Mouse (Mus musculus) megakaryocyte, embryonic 14.5 days (primary cell): ENCODE results near the gene Diablo. TPM values are rescaled to one million over a fixed set of nuclear protein-coding genes. Genes with fewer than 3 reads are reported as not detected.

Experiments used
- H3K27me3 ChIP-seq: replicated peaks from 2 replicates; pipeline ENCODE3; 2012; ENCODE audit warnings: inconsistent platforms
- H3K36me3 ChIP-seq: replicated peaks from 2 replicates; pipeline ENCODE3; 2012; ENCODE audit warnings: low read length, inconsistent platforms, mixed read lengths
- H3K4me1 ChIP-seq: 2 replicates; pipeline ENCODE4 v1.6.1; 2012; ENCODE audit warnings: inconsistent platforms
- H3K4me3 ChIP-seq: replicated peaks from 2 replicates; pipeline ENCODE3; 2012; ENCODE audit warnings: moderate library complexity, mild to moderate bottlenecking, inconsistent platforms
- H3K9me3 ChIP-seq: 2 replicates; pipeline ENCODE4 v1.6.1; 2012; ENCODE audit warnings: inconsistent platforms
- FLI1 ChIP-seq: IDR thresholded peaks from 2 replicates; pipeline ENCODE4 v1.6.1; 2012; ENCODE audit warnings: low read length, inconsistent platforms, mixed read lengths
- GATA1 ChIP-seq: IDR thresholded peaks from 3 replicates; pipeline ENCODE4 v1.6.1; 2012; ENCODE audit warnings: mixed read lengths, low read length, inconsistent platforms, borderline replicate concordance
- polyA plus RNA-seq: library from polyadenylated mRNA; stranded (reverse); fragments of >175 nt; gene quantifications from 2 replicates; pipeline ENCODE4 v1.2.3, GENCODE M21; 2012; ENCODE audit warnings: low replicate concordance; ENCODE audit not compliant: insufficient read depth

Gene Diablo
- polyA plus RNA-seq, 1 experiment: 7.4 TPM

DNA sequence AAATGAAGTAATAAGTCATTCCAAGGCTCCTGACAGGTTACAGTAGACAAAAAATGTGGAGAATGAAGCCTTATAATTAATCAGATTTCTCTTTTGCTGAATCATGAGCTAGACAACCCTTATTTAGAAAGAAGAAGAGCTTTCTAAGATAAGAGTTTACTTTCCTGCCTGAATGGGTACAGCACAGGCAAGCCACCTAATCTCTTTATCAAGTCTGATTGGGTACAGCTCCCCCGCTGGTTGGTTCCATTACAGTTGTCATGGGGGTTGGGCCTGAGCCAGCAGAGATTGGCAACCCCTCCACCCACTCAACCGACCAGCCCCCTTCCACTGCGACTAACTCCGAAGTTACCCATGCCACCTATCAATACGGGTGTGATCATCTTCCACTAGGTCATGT lies 62.6 kb downstream of the Diablo start:
- TF ChIP-seq FLI1 (no peak), GATA1 (no peak)
- peaks cover 18% of the 10 kb centered on the region for H3K36me3 ChIP-seq
- no peak overlapping the region for H3K4me3 ChIP-seq
- no peaks in the 10 kb centered on the region for H3K9me3 ChIP-seq
- H3K4me1 ChIP-seq: peaks cover 3% of the 10 kb centered on the region; the same call in 1 of the 2 replicates
- H3K27me3 ChIP-seq: peaks cover 7% of the 10 kb centered on the region

Other genes with a start within 250 kb of the Diablo start
- 13.0 and 23.7 TPM in 2 replicates for gene Bcl7a, start 180.3 kb downstream of the Diablo start, polyA plus RNA-seq
- 1.7 and 3.1 TPM in 2 replicates for gene Mlxip, start 129.4 kb downstream of the Diablo start, polyA plus RNA-seq
- not detected in 2 replicates for gene Lrrc43, start 34.9 kb downstream of the Diablo start, polyA plus RNA-seq
- not detected in 2 replicates for gene Il31, start 34.7 kb downstream of the Diablo start, polyA plus RNA-seq
- not detected in 2 replicates for gene B3gnt4, start 13.7 kb downstream of the Diablo start, polyA plus RNA-seq
- gene Gm49027, start 1.3 kb upstream of the Diablo start, polyA plus RNA-seq: not detected in 2 replicates
- 4.6 TPM in 1 of 2 replicates, not detected in the other for gene Vps33a, start 48.9 kb upstream of the Diablo start, polyA plus RNA-seq
- gene Clip1, start 160.4 kb upstream of the Diablo start, polyA plus RNA-seq: 3.7 TPM in 1 of 2 replicates, not detected in the other
- 24.3 and 25.8 TPM in 2 replicates for gene Zcchc8, start 196.9 kb upstream of the Diablo start, polyA plus RNA-seq
- gene Rsrc2, start 225.2 kb upstream of the Diablo start, polyA plus RNA-seq: 15.1 TPM in 1 of 2 replicates, not detected in the other
- 0.78 TPM in 1 of 2 replicates, not detected in the other for gene Kntc1, start 225.5 kb upstream of the Diablo start, polyA plus RNA-seq